Mouse (Mus musculus) left cerebral cortex, adult 18-20 months (tissue): ENCODE results near the gene Tmem56. TPM values are rescaled to one million over a fixed set of nuclear protein-coding genes. Genes with fewer than 3 reads are reported as not detected.

Source experiments
- DNase-seq, 2 experiments: peaks; one replicate each; pipeline ENCODE4 v3.0.0; 2021 to 2022; ENCODE audit warnings: low spot score in 2 of 2, mixed read lengths in 1 of 2
- total RNA-seq, 2 experiments: library from RNA; stranded (reverse); gene quantifications; 2 replicates each; pipeline ENCODE4 v1.2.3; 2021

Tmem56 gene
- total RNA-seq, 2 experiments from 2014 or later: 48.2 to 48.6 TPM

DNA sequence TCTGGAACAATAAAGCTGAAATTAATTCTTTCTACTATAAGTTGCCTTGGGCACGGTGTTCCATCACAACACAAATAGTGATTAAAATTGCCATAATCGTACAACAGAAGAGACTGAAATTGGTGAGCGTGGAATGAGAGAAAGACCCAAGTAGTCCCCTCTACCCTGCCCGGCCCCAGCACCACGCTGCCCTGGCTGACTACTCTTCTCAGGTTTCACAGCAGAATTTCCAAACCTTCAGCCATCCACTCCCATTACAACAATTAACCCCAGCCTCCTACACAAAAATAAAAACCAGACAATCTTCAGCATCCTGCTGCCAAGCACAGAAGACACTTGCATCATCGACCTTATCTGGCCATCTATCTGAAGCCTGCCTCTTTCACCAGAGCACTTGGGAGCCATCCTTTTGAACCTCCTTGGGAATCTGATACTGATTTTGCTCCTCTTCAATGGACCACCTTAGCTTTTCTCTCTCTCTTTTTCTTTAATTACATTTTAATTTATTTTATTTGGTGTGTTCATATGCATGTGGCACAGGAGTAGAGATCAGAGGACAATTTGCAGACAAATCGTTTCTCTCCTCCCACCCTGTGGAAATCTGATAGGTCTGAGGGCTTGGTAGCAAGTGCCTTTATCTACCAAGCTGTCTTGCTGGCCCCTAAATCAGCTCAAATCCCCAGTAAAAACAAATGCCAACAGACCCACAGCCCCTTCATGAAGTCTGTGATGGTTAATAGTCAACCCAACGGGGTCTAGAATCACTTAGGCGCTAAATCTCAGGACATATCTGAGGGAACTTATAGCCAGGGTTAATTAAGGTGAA lies 40.6 kb downstream of the Tmem56 start:
- no peak for DNase-seq

DNA sequence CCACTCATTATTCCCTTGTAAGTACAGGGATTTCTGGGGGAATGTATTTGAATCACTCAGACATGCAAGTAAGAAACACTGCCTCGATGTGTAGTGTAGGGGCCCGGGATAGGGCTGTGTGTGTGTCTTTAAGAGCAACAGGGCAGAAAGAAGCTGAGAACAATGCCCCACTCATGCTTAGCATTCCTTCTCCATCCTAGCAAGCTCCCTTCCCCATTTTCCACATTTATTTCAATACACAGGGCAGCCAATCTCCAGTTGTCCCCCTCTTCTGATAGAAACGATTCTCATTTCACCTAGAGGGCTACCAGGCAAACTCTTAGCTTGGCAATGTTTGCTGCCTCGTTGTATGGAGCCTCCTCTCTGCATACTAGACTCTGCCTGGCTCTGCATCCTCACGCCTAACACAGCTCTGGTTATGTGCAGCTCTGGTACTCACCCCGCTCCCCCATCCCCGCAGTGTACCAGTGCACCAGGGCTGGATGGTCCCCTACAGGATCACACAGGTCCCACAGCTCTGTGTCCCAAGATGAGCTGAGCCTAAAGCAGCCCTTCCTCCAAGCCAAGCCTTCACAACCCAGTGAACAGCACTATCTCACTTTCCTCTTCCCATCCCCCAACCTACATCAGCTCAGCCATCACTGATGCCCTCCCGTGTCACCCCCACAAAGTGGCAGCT lies 42.4 kb downstream of the Tmem56 start:
- no peak for DNase-seq

- DNase-seq: peak in 1 of 2 experiments; percentile 23
Measured at GRCm38 (mm10) chr3:121239096-121239495, 43.8 kb downstream of the Tmem56 start.

DNA sequence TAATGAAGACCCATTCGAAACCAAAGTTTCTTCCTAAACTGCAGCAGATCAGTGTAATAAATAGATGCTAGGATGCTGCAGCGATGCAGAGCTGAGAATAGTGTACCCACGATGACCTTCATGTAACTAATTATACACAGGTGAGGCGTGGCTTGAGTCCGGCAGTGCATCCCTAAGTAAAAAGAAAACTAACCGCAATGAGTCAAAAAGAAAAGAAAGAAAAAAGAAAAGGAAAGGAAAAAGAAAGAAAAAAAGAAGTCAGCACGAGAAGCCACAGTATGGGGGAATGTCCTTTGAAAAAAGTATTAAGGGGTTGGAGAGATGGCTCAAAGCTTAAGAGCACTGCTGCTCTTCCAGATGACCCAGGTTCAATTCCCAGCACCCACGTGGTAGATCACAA lies 58.1 kb downstream of the Tmem56 start:
- no peak for DNase-seq

GRCm38 (mm10) chr3:121224185-121224584 lies 58.7 kb downstream of the Tmem56 start:
- no peak for DNase-seq

DNA sequence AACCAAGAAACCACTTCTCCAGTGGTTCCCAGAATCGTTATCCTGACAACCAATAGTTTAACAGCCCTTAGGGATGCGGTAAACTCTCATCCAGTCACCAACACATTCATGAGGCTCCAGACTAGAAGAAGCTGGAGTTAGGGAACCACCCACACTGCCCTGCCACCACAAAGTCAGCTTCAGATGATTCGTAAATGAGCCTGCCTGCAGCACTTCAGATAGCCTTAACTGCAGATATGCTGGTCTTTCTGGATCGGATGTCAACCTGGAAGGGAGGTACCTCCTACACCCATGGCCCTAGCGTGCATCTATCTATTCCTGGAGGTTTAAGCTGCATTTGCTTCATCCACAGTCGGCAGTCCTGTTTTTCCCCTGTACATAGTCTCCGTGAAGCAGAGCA lies 60.9 kb downstream of the Tmem56 start:
- peak in 1 of 2 experiments; percentile 32 for DNase-seq

DNA sequence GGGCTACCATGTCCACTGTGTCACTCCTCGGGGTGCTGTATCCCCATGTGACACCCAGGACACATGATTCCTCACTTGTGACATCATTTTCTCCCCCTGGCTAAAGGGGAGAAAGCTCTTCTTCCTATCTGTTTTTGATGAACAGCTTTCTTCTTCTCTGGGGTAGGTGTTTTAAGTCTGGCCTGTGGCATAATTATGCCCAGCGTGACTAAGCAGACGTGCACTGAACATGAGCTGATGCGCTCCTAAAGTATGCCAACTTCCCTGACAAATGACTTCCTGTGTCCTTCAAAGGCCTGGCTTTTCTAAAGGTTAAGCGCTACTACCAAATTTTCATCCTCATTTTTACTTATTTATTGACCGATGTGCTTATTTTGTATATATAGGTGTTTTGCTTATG lies 65.9 kb downstream of the Tmem56 start:
- no peak for DNase-seq

DNA sequence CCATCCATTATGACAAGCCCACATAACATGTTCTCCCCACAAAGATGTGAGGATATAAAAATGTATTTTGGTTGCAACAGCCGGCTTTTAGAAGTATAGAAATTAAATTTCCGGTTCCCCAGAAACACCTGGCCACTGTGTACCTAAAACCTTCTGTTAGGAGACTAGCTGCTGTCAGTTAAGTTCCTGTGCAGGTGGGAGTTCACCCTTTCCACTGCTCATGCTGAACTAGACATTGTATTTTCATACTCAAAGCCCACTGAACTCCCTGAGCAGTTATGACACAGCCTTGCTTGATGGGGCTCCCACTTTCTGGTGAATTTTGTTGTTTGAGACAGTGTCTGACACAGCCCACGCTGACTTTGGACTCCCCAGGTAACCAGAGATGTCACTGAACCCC lies 69.4 kb downstream of the Tmem56 start:
- no peak for DNase-seq

GRCm38 (mm10) chr3:121212156-121212555 lies 70.7 kb downstream of the Tmem56 start:
- DNase-seq: no peak

GRCm38 (mm10) chr3:121208994-121209393 lies 73.9 kb downstream of the Tmem56 start:
- DNase-seq: no peak

- no peak for DNase-seq
Measured at GRCm38 (mm10) chr3:121206202-121206882, 76.6 kb downstream of the Tmem56 start.

DNA sequence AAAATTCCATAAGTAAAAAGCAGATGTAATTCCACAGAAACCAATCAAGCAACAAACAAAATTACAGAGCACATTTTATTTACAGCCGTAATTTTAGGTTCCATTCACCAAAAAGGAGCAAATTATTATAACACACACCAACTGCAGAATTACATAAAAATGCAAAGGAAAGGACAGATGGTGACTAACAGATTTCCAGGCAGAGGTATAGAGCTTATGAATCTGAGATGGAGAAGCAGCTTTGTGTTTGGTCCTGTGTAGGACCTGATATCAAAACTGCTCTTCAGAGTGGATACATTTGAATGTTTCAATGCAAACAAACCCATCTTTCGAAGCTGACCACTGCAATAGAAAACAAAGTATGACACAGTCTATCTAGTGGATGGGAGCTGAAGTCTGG lies 80.3 kb downstream of the Tmem56 start:
- no peak for DNase-seq

GRCm38 (mm10) chr3:121201012-121201747 lies 81.7 kb downstream of the Tmem56 start:
- DNase-seq: no peak

DNA sequence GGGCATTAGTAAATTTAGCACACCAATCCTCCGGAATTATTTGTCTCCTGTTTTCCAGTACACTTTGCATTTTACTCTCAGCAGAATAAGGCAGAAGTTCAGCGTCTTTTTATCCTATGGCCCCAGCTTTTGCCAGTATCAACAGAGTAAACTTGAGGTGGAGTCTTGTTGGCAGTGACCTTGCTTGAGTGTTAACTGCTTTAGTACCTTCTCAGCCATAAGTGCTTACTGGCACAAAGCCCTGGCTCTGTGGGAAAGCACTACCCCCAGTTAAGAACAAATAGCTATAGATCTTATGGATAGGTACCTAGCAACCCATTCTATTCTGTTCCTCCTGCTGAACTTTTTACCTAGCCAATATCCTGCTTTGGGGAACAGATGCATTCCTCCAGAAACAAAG lies 93.7 kb downstream of the Tmem56 start:
- no peak for DNase-seq

DNA sequence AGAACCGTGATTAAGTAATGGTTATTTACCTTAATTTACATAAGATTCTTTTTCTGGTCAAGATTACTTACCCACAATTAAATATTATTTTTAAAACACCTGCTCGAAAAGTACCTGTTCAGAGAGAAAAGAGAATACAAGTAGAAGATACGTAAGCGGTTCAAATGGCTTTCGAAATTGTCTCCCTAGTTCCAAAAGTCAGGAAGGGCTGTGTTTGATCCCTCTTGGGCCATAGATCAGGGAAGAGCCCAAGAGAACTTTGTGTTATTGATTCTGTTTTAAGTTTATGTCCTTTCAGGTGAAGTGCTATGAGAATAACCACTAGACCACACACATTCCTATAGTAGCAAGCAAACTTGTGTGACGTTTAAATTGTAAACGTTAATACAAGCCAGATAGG lies 95.4 kb downstream of the Tmem56 start:
- DNase-seq: no peak

GRCm38 (mm10) chr3:121186925-121187324 lies 96.0 kb downstream of the Tmem56 start:
- DNase-seq: no peak

- no peak for DNase-seq
Measured at GRCm38 (mm10) chr3:121185197-121185596, 97.7 kb downstream of the Tmem56 start.

DNA sequence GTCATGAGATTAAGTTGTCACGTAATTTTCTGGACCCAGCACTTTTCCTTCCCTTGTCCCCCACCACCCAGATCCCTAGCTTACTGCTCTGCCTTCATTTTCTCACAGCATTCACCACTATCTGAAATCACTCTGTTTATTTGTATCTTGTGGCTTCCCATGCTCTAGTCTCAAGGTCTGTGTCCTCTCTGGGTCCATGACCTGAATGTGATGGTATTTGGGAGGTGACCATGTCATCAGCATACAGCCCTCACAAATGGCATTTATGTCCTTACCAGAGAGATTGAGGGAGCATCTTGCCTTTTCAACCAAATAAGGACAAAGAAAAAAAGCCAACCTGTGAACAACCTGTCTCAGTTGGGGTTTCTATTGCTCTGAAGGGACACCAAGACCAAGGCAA lies 106.9 kb downstream of the Tmem56 start:
- no peak for DNase-seq

DNA sequence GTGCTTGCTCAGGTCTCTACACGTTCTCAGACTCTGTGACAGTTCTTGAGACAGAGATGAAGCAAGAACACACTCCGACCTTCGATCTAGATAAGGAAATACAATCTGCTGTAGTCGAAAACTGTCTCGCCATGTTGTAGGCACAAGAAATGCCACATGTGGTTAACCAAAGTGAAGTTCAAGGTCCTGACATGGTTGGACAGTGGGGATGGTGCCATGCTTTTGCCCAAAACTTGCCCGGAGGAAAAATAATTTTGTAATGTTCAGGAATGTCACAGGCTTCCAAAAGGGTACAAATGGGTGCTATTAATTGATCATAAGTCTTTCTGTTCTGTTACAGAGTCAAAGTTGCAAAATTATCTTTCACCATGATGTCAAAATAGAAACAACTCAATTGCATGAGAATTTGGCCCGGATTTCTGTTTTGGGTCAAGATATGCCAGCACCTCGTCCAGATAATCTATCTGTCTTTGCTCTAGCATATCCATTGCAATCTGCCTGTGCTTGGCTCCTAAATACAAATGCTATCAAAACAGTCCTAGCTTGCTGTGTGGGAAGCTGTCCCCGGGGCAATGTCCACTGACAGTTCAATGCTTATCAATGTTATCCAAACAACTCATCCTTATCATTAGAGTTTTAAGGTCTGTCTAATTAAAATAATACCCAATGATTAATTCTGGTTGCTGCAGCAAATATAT lies 108.5 kb downstream of the Tmem56 start:
- no peak for DNase-seq

GRCm38 (mm10) chr3:121172718-121173117 lies 110.2 kb downstream of the Tmem56 start:
- DNase-seq: no peak

GRCm38 (mm10) chr3:121171872-121172265 lies 111.0 kb downstream of the Tmem56 start:
- no peak for DNase-seq
